Mouse (Mus musculus) ES-E14 (cell line): ENCODE results near the gene Nfx1. TPM values are rescaled to one million over a fixed set of nuclear protein-coding genes. Genes with fewer than 3 reads are reported as not detected.

Experiments
- DNase-seq: peaks from one replicate; pipeline ENCODE4 v3.0.0-alpha.2; 2013; ENCODE audit warnings: low read depth, low spot score
- H3K27ac ChIP-seq: 2 replicates; pipeline ENCODE4 v1.5.1; 2012; ENCODE audit warnings: low read depth, mild to moderate bottlenecking, low read length, moderate library complexity, mixed read lengths; ENCODE audit not compliant: poor library complexity, insufficient read depth, severe bottlenecking
- H3K36me3 ChIP-seq: 2 replicates; pipeline ENCODE4 v1.6.1; 2012; ENCODE audit warnings: mild to moderate bottlenecking, low read length, moderate library complexity, mixed read lengths; ENCODE audit not compliant: control insufficient read depth, poor library complexity, insufficient read depth, severe bottlenecking
- H3K4me1 ChIP-seq, 2 experiments: fragments of 150-350 bp in 1 of 2; sonication (generic) in 1 of 2; 2 replicates each; pipeline ENCODE4 v1.6.1; 2012; ENCODE audit warnings: low read length in 2 of 2, mild to moderate bottlenecking in 1 of 2, mixed read lengths in 1 of 2; ENCODE audit not compliant: control insufficient read depth in 2 of 2, insufficient read depth in 2 of 2, poor library complexity in 1 of 2
- H3K4me3 ChIP-seq, 2 experiments: fragments of 150-350 bp in 1 of 2; sonication (generic) in 1 of 2; 2 replicates each; pipeline ENCODE4 v1.5.1; 2012; ENCODE audit warnings: low read length in 2 of 2, low read depth in 1 of 2, mild to moderate bottlenecking in 1 of 2, mixed read lengths in 1 of 2; ENCODE audit not compliant: insufficient read depth in 1 of 2, poor library complexity in 1 of 2, severe bottlenecking in 1 of 2
- H3K9ac ChIP-seq: 2 replicates; pipeline ENCODE4 v1.6.1; 2012; ENCODE audit warnings: low read depth, mild to moderate bottlenecking, low read length, mixed read lengths; ENCODE audit not compliant: poor library complexity, insufficient read depth, severe bottlenecking
- H3K9me3 ChIP-seq: fragments of 150-350 bp; sonication (generic); 2 replicates; pipeline ENCODE4 v1.6.1; 2012; ENCODE audit warnings: low read depth, mild to moderate bottlenecking, low read length; ENCODE audit not compliant: control insufficient read depth, insufficient read depth
- CHD2 ChIP-seq: IDR thresholded peaks from 2 replicates; pipeline ENCODE4 v1.6.1; 2014; ENCODE audit warnings: mild to moderate bottlenecking, low read depth, low read length, inconsistent platforms
- HCFC1 ChIP-seq: IDR thresholded peaks from 2 replicates; pipeline ENCODE4 v1.6.1; 2012; ENCODE audit warnings: low read length, inconsistent platforms, borderline replicate concordance; ENCODE audit not compliant: insufficient read depth
- MAFK ChIP-seq: IDR thresholded peaks from 2 replicates; pipeline ENCODE4 v1.6.1; 2014; ENCODE audit warnings: mild to moderate bottlenecking, low read depth, low read length, inconsistent platforms; ENCODE audit not compliant: insufficient read depth
- ZC3H11A ChIP-seq: IDR thresholded peaks from 2 replicates; pipeline ENCODE4 v1.6.1; 2012; ENCODE audit warnings: low read depth, mild to moderate bottlenecking, inconsistent platforms, low read length, borderline replicate concordance
- ZNF384 ChIP-seq: IDR thresholded peaks from 2 replicates; pipeline ENCODE4 v1.6.1; 2012; ENCODE audit warnings: low read depth, low read length, inconsistent platforms
- in situ Hi-C, 2 experiments: fragments of 600-800 bp; cut with MboI; formaldehyde crosslinking; loops; one replicate each; pipeline ENCODE4 v1.15.1; 2025; ENCODE audit warnings: low sequenced_read_pairs in 2 of 2, inconsistent platforms in 1 of 2; ENCODE audit not compliant: unreplicated experiment in 2 of 2
- total RNA-seq: library from RNA; depleted of rRNA; stranded (reverse); fragments of 300-350 nt; gene quantifications from 2 replicates; pipeline ENCODE4 v1.2.3, GENCODE M21; 2012

The Nfx1 gene
- total RNA-seq, 1 experiment, result 71.7 TPM

DNA sequence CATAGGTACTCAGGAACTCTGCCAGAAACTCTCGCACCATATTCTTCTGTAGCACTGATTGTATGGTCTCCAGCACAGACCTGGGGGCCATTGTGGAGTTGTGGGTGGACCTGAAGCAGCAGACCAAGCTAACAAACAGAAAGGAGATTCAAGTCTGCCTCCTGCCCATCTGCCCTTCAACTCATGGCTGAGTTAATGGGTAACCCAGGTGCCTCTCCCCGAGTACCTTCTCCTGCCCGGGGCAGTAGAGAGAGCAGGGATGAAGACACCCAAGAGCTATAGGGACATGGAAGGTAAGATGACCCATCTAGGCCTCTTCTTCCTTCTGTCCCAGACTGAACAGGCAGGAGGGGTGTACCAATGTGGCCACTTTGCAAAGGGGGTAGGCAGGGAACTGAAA is 74.6 kb downstream of the Nfx1 start:
- TF ChIP-seq ZC3H11A (no peak), MAFK (no peak), HCFC1 (no peak), CHD2 (no peak), ZNF384 (no peak)
- in situ Hi-C loops, result no loop called here
- H3K4me3 ChIP-seq, result no peak overlapping the region
- DNase-seq, result no peak
- no peaks in the 10 kb centered on the region for H3K9me3 ChIP-seq
- H3K4me1 ChIP-seq, result peaks cover 0 to 2% of the 10 kb centered on the region in 2 experiments; a peak in 1 of 4 replicates
- no peak overlapping the region for H3K27ac ChIP-seq
- no peaks in the 10 kb centered on the region for H3K36me3 ChIP-seq
- H3K9ac ChIP-seq, result no peak overlapping the region

GRCm38 (mm10) chr4:41046254-41046795 is 75.6 kb downstream of the Nfx1 start:
- H3K36me3 ChIP-seq, result no peaks in the 10 kb centered on the region
- H3K9ac ChIP-seq, result no peak overlapping the region
- in situ Hi-C loops, result no loop called here
- no peak overlapping the region for H3K27ac ChIP-seq
- DNase-seq, result no peak
- no peak for TF ChIP-seq ZNF384
- TF ChIP-seq MAFK, result no peak
- no peak for TF ChIP-seq ZC3H11A
- TF ChIP-seq CHD2, result no peak
- TF ChIP-seq HCFC1, result no peak
- peaks cover 0 to 5% of the 10 kb centered on the region in 2 experiments; a peak in 1 of 4 replicates for H3K4me1 ChIP-seq
- no peaks in the 10 kb centered on the region for H3K9me3 ChIP-seq
- H3K4me3 ChIP-seq, result no peak overlapping the region

DNA sequence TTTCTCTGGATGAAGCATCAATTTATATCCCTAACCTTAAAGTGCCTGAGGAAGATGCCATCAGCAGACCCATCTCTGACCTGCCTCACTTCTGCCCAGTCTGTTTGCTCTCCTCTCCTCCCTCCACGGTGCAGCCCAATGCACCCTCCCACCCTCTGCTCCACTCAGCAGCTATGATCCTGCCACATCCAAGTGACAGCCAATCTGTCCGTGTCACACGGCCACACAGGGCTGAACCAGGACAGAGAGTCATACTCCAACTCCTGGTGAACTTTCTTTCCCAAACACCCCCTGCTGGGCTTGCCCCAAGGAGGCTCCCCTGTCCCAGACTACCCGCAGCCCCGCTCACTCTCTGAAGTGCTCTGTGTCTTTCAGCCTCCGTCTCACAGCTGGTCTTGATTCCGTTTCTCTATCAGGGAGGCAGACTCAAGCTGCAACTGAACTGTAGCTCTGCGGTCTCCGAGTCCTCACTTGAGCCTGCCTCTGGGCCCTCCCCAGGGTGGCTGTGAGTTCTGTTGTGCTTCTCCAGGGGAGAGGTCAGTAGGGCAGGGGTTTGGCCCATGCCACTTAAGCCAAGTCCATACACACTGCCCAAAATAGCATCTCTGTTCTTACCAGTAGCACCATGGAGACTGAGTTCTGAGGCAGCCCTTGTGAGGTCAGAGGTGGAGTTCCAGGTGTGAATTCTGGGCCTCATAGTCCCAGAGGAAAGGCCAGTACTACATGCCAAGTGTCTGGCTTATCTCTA is 77.0 kb downstream of the Nfx1 start, which contains the start of gene Aqp7:
Aqp7 (minus strand) TSS at position 616 of the 748 bp plus-strand sequence.
- no peak for DNase-seq
- Histone ChIP-seq H3K36me3 (no peaks in the 10 kb centered on the region), H3K4me3 (no peak within 1 kb of the TSS), H3K4me1 (peaks cover 0 to 7% of the 10 kb centered on the region in 2 experiments; a peak in 1 of 4 replicates), H3K27ac (no peak within 1 kb of the TSS), H3K9ac (no peak within 1 kb of the TSS), H3K9me3 (no peaks in the 10 kb centered on the region)
- no peak for TF ChIP-seq CHD2
- no peak for TF ChIP-seq MAFK
- no peak for TF ChIP-seq ZC3H11A
- in situ Hi-C loops, result no loop called here

GRCm38 (mm10) chr4:41048926-41049325 is 78.2 kb downstream of the Nfx1 start:
- no peak overlapping the region for H3K4me3 ChIP-seq
- no peaks in the 10 kb centered on the region for H3K9me3 ChIP-seq
- H3K36me3 ChIP-seq, result no peaks in the 10 kb centered on the region
- peaks cover 0 to 7% of the 10 kb centered on the region in 2 experiments; a peak in 1 of 4 replicates for H3K4me1 ChIP-seq
- TF ChIP-seq HCFC1 (no peak), CHD2 (no peak), ZC3H11A (no peak), ZNF384 (no peak), MAFK (no peak)
- in situ Hi-C loops, result no loop called here
- H3K27ac ChIP-seq, result no peak overlapping the region
- no peak overlapping the region for H3K9ac ChIP-seq
- DNase-seq, result no peak
